Mouse (Mus musculus): ENCODE results near the gene Pmvk.

Gene Pmvk

DNA sequence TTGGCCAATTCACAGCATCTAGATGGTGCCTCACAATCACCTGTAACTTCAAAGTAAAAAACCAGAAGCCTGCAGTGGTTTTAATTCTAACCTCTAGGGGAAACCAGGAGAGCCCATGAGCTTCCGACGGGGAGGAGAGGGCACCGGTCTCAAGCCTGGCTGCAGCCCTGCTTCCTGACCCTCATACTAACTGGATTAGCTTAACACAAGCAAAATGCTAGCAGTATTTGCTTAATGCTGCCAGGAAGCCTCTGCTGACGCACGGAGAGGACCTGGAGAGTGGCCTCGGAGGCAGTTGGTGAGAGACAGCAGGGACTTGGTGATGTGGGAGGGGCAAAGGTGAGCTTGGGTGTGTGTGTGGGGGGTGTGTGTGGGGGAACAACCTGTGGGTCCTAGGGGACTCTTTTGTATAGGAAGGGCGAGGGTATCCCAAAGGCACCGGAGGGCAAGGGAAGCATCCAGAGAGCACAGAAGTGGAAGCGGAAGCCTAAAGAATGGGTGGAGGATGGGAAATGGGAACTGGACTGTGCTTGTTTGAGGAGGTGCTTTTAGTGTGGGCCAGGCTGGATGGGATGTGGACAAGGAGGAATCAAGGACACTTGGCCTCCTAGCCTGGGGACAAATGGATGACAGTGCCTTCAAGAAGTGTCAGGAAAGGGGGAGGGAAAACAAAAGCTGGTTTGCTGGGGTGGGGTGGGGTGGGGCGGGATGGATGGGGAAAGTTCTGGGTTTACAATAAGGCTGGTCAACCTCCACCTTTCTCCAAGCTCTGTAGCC lies at the start of gene Pmvk:
TSS of gene Pmvk (plus strand) at position 141 of the 777 bp plus-strand sequence.
- DNase-seq (ENCODE audit: low spot score), result no peak

DNA sequence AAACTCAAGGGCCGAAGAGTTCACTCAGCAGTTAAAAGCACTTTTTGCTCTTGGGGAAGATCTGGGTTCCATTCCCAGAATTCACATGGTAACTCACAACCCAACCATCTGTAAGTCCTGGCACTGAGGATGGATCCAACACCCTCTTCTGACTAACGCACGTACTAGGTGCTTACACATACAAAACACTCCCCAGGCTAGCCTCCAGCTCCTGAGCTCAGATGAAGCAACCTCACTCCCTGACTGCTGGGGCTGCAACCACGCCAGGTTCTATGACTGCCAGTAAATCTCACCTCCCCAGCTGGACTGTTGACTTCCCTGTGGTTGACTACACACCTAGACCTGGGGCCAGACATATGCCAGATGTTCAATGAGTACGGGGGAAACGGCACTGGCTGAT lies 47.5 kb upstream of the Pmvk start:
- DNase-seq (ENCODE audit: low spot score), result no peak

DNA sequence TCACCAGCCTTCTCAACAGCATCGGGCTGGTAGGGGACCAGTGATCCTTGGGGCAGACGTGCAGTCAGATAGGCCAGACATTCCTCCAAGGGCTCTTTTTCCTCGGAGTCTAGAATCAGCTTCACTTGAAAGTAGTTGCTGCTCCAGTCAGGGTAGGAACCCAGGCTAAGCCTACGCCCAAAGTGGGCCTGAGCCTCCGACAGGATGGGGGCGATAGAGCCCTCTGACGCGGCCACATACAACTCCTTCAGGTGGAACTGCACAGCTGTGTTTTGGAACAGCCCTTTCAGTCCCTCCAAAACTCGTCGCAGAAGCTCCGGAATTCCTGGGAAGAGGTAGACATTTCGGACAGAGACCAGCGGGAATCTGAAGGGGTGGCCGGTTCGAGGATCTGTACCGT lies 45.9 kb upstream of the Pmvk start:
- no peak for DNase-seq (ENCODE audit: low spot score)

DNA sequence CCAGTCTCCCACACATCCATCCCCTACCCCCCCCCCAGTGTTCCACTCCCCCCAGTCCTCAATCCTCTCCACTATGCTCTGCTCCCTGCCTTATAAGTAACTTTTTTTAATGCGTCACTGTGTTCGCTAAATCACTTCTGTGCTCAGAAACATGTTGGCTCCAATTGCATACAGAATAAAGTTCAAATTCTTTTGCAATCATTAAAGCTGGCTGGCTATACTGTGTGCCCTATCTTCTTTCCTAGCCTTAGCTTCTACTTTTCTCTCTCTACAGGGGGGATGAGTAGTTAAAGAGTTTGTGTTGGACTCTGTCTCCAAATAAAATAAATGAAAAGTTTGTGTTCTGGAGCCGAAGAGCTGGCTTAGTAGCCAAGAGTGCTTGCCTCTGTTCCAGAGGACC lies 44.6 kb upstream of the Pmvk start:
- DNase-seq (ENCODE audit: low spot score), result no peak

DNA sequence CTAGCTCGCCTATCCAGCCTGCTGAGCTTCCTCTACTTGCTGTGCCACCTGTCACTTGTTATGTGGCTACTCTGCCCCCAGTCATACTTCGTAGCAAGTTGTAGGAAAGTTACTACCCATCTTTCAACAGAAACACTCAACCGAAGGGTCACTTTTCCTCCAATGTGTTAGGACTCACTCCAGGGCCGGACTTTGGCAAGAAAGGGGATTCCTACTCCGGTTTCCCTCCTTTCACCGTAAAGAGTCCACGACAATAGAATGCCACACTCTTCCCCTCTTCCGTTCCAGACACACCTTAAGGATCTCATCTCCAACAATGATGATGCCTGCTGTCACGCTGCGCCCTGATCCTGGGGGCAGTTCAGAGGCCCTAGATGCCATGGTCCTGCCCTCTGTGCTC lies 43.5 kb upstream of the Pmvk start:
- DNase-seq (ENCODE audit: low spot score), result no peak

DNA sequence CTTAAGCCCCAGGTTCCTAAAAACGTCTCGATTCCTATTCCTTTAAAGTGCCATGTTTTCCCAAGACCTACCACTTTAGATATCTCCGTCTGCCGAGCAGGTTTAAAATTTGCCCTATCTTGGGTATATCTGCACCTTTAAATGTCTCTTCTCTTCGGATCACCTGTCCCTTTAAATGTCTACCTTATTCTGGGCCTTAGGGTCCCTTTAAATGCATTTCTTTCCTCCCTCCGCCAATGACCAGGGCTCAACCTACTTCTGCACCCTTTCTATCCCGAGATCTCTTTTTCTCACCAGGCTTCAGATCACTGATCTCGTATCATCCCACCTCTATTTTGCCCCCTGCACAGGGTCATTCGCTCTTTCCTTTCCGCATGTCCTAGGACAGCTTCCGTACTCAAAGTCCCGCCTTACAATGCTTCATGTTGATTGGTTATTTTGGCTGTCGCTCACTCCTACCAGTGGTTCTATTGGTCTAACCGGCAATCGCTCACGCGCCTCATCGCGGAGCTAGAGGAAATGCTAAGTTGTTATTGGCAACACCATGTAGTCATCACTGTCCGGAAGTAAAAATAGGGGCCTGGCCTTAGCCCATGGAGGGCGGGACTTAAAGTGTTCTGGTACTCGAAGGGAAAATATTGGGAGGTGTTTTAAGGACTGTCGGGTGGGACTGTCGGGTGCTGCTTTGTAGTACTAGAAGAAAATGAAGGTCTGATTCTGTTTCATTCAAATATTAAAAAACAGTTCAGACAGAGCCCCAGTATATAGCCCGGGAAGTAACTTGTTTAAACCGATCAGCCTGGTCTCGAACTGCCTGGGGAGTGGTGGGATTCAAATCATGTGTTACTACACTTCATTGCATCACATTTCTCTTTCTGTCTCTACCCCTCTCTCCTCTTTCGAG lies 42.6 kb upstream of the Pmvk start, which contains the start of gene Flad1:
TSS of gene Flad1 (minus strand) at position 381 of the 904 bp plus-strand sequence.
- DNase-seq (ENCODE audit: low spot score), result peak; percentile 100

DNA sequence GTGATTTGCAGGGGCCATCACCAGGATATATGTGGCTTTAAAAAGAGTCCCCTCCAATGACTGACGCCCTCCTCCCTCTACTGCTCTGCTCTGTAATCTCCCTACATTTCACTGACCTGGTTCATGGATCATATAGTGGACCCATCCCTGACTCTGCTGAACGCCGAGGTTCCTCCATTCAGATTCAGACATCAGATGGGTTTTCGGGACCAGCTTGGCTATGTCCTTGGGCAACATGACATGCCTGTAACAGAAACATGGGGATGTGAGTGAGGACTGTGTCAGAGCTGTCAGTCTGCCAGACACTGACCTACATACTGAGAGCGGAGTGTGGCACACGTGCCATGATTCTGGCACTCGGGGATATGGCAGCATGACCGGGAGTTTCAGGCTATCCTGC lies 38.2 kb upstream of the Pmvk start:
- no peak for DNase-seq (ENCODE audit: low spot score)

DNA sequence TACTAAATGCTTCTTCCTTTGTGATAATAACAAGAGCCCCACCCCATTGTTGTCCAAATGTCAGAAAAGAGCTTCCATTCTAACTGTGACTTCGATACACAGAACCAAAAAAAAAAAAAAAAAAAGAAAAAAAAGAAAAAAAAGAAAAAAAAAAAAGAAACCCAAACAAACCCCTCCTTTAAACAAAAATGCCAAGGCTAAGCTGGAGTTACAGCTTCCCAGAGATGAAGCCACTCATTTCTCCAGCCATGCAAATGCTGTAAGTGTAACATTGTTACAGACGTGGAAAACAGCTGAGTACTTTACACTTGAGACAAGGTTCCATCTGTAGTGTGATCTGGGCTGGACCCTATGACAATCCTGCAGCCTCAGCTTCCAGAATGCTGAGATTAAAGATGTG lies 37.2 kb upstream of the Pmvk start:
- DNase-seq (ENCODE audit: low spot score), result no peak

DNA sequence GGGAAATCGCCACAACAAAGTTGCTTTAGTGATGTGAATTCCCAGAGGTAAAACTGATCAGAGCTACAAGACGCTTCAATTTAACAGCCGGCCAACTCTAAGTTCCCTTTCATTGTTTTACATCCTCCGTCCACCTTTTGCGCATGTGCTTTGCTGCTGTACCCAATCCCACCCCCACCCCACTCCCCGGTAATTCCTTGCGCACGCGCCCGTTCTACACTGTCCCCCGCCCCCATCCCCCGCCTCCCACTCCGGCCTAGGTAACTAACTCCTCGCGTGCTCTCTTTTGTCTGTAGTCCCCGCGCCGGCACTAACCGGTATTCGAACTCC lies 36.5 kb upstream of the Pmvk start:
- no peak for DNase-seq (ENCODE audit: low spot score)

DNA sequence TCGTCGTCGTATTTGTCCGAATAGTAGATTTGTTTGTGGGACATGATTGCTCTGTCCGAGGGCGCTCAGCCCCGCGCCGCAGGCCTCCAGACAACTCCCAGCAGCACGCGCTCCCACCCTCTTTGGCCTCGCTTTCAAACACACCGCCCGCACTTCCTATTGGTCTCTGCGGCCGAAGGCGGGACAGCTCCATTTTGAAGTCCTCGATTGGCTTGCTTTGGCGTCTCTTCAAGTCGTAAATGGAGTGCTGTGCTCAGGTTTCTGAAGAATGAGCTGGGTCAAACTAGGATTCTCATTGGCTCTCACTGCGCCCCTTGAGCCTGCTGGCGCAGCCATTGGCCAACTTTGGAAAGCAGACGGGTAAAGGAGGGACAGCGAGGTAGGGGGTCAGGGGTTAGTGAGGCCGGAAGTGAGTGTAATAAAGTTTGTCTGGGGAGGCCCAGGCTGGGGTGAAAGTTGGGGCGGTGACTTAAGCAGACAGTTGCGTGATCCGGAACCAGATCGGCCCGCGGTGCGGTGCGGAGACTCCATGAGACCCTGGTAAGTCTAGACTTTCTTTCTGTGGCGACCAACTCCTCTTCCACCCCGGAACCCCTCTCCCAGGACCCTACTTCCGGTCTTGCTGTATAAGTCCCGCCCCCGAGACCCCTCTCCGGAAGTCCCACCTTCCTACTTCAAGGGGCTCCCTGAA lies 36.0 kb upstream of the Pmvk start, which contains the start of the genes Cks1b and Shc1:
TSS of gene Cks1b (minus strand) at position 214 of the 691 bp plus-strand sequence.
TSS of gene Shc1 (plus strand) at position 274 of the 691 bp plus-strand sequence.
- peak; percentile 97 for DNase-seq (ENCODE audit: low spot score)

DNA sequence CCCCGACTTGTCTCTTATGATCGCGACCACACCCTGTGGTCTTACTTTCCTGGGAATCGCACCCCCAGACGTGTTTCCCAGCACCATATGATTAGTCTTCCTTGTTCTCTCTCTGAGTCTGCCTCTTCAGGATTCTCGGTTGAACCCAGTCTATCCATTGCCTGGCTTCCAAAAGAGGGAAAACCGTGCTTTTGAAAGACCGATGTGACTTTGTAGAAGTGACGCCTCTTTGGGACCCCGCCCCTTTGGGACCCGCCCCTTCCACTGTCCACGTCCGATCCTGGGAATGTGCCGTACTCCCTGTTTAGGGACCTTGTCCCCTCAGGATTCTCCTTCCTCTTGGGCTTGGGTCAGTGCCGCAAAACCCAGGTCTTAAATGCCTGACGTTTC lies 35.5 kb upstream of the Pmvk start:
- no peak for DNase-seq (ENCODE audit: low spot score)

DNA sequence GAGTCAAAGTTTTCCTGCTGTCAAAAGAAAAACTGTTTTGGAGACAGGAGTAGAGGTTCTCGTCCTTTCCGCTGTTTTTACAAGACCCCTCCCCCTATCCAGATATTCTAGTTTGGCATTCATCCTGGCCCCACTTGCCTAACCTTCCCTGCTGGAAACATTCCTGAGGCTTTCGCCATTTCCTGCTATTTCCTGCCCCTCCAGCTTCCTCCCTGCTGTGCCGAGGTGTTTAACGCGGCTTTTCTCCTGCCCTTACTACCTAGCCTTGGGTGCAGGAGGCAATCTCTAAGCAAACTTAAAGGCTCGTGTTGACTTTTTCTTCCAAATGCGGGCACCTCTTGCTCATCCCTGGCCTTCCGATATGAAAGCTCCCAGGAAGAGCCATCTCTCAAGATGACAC lies 34.8 kb upstream of the Pmvk start:
- no peak for DNase-seq (ENCODE audit: low spot score)

DNA sequence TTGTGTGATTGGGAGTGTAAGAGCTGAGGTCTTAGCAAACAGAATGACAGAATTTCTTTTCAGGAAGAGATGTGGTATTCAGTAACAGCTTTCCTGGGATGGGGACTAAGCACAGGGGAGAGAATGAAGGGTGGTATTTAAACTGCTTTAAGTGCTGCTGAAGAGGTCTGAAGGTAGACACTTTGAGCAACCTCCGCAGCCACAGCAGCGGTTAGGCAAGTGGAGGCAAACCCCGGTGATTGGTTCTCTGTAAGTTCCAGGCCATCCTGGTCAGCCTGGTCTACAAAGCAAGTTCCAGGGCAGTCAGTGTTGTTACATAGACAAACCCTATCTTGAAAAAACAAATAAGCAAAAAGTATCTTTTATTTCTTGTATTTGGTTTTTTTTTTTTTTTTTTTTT lies 34.4 kb upstream of the Pmvk start:
- no peak for DNase-seq (ENCODE audit: low spot score)

DNA sequence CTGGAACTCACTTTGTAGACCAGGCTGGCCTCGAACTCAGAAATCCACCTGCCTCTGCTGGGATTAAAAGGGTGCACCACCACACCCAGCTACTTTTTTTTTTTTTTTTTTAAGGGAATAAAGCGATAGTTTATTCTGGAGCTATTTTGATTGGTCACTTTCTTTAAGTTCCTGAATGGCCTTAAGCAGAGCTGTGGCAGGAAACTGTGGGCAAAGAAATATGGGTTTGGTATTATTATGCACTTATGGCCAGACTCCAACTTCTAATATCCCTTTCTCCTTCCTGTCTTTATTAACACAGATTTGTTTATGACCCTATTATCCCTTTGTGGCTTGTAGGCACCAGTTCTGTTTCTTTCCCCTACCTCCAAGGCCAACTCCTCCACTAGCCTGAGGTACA lies 33.9 kb upstream of the Pmvk start:
- DNase-seq (ENCODE audit: low spot score), result no peak

DNA sequence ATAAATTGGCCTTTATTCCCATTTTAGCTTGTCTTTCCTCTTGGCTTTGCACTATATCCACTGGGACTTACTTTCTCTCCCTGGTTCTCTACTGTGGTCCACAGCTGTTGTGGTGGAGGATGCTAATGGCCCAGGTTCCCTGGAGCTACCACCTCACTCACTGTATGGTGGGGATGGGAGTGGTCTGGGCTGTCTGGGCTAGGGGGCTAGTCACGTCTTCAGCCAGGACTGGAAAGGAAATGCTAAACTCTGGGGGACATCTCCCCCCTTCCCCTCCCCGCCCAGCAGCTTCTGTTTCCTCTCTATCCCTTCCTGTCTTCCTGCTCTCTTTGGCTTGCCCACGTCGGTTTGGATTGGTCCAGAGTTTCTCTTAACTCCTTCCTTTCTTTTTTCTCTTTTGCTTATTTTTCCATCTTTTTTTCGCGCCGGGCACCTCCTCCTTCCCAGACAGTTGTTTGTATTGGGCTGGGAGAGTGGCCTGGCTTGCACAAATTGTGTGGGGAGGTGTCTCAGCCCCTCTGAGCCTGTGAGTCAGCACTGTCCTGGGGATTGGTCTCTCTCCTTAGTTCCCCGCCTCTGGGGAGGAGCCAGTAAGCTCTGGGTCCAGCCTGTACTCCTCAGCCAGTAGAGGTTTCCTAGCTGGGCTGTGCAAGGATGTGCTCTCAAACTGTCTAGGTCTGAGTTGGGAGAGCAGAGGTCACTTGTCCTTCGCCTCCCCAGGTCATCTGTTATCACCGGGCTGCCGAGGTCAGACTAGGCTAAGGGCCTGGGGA lies 33.2 kb upstream of the Pmvk start:
- DNase-seq (ENCODE audit: low spot score), result no peak

DNA sequence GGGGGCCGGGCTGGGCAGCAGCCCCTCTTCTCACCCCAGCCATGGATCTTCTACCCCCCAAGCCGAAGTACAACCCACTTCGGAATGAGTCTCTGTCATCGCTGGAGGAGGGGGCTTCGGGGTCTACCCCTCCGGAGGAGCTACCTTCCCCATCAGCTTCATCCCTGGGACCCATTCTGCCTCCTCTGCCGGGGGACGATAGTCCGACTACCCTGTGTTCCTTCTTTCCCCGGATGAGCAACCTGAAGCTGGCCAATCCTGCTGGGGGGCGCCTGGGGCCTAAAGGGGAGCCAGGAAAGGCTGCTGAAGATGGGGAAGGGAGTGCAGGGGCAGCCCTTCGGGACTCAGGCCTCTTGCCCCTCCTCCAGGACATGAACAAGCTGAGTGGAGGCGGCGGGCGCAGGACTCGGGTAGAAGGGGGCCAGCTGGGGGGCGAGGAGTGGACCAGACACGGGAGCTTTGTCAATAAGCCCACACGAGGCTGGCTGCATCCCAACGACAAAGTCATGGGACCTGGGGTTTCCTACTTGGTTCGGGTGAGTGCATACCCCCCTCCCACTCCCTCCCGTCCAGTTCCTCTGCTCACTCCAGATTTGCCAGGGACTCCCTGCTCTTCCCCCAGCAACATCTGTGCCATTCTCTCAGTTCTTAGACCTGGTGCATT lies 32.4 kb upstream of the Pmvk start:
- DNase-seq (ENCODE audit: low spot score), result no peak

DNA sequence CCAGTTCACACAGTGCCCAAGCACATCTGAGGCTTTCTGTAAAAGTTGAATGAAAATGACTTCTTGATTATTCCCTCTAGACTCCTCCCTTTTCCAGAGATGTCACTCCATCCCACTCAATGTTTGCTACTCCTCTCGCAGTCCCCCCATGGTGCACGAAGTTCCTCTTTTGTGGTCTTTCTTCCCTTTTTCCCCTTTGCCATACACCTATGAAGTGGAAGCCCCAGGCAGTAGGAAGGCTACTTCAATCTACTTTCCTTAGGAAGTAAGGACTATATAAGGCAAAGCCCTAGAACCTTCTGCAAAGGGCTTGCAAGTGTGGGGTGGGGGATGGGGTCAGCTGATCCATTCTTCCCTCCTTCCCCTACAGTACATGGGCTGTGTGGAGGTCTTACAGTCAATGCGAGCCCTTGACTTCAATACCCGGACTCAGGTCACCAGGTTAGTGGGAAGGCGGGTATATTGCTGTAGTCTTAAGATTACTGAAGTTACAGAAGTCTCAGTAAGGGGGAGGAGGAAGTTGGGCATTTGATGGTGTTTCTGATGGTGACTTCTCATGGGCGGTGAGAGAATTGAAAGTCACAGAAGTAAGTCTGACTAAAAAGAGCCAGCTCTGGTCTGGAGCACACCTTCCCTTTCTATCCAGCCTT lies 31.7 kb upstream of the Pmvk start:
- DNase-seq (ENCODE audit: low spot score), result no peak

DNA sequence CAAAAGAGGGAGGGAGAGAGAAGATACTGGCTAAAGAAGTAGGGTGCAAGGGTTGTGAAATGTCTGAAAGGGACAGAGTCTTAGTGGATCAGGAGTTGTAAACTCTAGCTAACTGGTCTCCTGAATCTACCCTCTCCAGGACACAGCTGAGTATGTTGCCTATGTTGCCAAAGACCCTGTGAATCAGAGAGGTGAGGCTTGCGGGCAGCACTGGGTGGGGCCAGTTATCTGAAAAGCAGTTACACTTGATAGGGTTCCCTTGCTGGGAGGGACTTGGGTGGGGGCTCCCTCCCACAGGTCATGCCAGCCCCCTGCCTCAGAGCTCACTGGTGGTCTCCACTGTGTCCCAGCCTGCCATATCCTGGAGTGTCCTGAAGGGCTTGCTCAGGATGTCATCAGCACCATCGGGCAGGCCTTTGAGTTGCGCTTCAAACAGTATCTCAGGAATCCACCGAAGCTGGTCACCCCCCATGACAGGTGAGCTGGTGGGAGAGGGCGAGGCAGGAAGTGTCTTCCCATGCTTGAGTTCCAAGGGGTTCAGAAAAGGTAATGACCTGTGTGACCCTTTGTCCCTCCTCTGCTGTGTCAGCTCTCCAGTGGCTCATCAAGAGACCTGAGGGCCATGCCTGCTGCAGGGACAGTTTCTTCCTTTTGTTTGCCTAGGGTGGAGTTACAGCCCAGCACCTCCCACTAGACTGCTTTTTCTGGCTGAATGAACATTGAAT lies 29.8 kb upstream of the Pmvk start:
- DNase-seq (ENCODE audit: low spot score), result no peak

DNA sequence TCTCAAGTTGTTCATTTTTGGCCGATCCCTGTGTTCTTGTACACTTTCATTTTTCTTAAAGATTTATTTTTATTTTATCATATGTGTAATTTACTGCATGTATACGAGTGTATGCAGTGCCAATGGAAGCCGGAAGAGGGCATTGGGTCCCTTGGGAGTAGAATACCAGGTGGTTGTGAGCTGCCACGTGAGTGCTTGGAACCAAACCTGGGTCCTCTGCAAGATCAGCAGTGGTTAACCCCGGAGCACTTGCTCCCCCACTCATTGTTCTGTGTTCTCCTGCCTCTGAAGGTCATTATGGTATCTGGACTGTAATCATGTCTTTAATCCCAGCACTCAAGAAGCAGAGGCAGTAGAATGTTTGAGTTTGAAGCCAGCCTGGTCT lies 29.2 kb upstream of the Pmvk start:
- DNase-seq (ENCODE audit: low spot score), result no peak

DNA sequence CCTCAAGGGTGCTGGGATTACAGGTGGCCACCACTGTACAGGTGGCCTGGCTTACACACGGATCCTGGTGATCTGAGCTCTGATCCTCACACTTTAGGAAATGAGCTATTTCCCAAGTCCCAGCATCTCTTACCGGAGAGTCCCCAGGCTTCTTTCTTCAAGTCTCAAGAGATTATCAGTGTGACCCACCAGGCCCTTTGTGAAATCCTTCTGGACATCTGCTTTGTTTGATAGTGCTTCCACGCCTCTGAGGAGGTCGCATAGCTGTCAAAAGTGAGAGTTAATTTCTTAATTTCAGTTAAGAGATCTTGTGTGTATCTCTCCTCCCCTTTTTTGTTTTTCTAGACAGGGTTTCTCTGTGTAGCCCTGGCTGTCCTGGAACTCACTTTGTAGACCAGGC lies 28.5 kb upstream of the Pmvk start:
- no peak for DNase-seq (ENCODE audit: low spot score)
